Mouse (Mus musculus) G1E-ER4 (cell line): ENCODE results near the gene Ahnak. TPM values are rescaled to one million over a fixed set of nuclear protein-coding genes. Genes with fewer than 3 reads are reported as not detected.

Source experiments
- GATA1 ChIP-seq: IDR thresholded peaks from one replicate; pipeline ENCODE4 v1.8.0; 2012; ENCODE audit warnings: low read length, inconsistent platforms
- polyA plus RNA-seq: library from polyadenylated mRNA; stranded (reverse); fragments of >175 nt; gene quantifications from 2 replicates; pipeline ENCODE4 v1.2.3, GENCODE M21; 2012

Gene Ahnak
- polyA plus RNA-seq, 1 experiment: 1.3 TPM

DNA sequence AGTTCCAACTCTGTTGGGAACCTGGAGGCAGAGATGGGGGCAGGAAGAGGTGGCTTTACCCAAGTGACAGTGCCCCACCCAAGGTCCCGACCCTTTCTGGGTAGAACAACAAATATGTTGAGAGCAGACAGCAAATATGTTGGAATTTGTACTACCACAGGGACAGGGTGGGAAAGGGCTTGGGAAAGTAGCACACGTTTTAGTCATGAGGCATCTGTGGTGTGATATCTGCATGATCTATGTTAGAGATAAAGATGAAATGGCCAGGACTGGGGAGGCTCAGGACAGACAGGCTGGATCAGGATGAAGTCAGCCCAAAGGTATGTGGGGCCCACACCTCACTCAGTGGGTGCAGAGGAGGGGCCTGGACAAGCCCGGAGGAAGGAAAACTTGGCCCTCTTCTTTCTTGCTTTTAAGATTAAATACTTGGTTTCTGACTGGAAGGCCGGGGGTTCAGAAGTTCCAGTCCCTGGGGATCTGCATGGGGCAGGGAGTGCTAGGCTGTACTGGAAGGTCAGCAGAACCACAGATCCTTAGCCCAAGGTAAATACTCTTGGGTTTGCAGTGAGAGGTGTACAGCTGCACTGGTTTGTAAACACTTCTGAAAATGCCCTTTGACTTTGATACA, 117.8 kb downstream of the Ahnak start:
- no peak for TF ChIP-seq GATA1

DNA sequence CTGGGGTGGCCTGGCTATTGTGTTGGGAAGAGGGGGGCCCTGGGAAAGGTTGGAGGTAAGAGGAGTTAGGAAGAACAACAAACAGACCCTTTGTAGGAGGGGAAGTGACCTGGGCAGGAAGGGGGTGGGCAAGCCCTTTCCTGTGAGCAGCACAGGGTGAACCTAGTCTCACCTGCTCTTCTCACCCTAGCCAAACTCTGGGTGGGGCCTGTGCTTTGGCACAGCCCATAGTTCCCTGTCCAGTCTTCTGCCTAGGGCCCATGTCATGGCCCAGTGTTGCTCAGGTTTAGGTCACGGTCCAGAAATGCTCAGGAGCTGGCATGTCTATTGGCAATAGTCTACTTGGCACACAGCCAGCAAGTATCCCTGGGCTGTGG, 118.3 kb downstream of the Ahnak start:
- no peak for TF ChIP-seq GATA1

DNA sequence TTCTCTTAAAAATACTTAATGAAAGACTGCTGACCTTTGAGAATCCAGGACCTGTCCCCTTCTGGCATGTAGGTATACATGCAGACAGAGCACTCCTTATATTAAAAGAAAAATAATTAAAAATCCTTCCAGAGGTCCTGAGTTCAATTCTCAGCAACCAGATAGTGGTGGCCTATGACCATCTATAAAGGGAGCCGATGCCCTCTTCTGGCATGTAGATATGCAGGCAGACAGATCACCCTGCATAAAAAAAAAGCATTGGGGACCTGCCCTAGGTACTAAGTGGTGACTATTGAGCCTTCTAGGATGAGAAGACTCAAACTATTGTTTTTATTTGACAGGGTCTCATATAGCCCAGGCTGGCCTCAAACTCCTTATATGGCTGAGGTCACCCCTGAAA, 119.5 kb downstream of the Ahnak start:
- TF ChIP-seq GATA1: no peak

DNA sequence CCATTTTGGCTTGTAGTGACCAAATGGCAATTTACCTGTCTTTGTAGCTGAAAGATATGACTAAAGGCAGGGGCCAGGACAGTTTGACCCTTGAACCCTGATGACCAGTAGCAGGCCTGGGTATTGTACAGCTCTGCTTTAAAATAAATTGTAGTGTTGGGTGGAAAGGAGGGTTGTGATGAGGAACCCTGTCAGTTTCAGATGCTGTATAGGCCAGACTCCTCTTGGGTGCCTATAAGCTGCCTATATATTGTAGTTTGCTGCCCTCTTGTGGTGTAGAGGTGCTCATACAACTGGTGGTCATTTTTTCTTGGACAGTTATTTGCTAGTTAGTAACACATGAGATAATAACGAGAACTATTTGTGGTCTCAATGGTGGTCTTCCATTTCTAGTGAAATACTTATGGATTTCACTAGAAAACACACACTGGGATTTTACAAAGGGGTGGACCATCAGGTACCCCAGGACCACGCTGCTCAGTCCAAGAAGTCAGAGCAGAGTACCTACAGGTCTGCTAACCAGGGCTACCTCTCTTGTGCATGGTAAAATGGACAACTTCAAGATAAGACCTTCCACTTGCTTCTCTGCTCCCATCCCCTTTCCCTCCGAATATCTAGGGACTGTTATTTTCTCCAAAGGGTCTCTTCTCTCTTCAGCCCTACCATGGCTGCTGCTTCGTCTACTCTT, 121.2 kb downstream of the Ahnak start:
- TF ChIP-seq GATA1: no peak

DNA sequence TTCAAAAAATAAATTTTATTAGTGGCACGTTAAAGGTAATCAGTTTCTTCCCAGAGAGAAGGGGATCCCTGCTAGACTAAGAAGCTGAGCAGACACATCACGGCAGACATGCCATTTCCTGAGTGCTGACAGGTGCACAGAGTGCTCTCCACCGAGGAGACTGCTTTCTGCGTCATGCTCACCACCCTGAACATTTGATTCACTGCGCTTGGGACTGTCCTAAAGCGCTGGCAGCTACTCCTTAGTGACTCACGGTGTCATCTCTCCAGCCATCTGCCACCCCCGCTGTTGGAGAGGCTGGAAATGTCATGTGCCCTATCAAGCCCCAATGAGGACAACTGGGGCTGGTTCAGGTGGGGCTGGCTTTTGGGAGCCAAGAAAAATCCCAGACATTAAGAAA, 123.0 kb downstream of the Ahnak start:
- no peak for TF ChIP-seq GATA1

DNA sequence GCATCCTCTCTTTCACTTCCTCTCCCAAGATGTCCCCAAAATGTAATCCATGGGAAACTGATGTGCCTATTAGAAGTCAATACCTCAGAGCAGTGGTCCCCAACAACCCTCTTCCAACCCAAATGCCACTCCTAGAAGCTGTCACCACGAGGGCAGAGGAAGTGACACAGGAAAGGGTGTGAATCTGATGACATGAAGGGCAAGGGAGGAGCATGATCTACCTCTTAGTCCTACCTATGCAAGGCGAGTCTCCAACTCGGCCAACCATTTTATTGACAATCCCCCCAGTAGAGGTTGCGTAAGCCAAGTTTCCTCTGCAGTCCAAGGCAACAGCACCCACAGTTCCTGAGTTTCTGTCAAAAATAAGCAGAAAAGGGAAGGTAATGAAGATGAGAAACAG, 127.2 kb downstream of the Ahnak start:
- no peak for TF ChIP-seq GATA1

DNA sequence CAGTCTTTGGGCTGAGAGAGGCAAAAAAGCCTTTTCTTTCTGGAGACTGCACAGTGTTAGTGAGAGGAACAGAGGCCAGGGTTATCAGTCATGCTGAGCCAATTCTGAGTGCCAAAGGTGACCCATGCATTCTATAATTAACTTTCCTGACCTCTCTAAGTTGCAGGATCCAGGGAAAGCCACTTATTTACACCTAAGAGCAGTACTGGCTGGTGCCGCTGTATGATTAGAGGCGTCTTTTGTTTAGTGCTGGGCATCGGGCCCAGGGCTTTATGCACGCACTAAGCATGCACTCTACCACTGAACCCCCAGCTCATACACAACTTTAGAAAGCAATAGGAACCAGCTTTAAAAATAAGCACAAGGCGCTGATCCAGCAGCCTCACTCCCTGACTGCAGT, 128.2 kb downstream of the Ahnak start:
- no peak for TF ChIP-seq GATA1

DNA sequence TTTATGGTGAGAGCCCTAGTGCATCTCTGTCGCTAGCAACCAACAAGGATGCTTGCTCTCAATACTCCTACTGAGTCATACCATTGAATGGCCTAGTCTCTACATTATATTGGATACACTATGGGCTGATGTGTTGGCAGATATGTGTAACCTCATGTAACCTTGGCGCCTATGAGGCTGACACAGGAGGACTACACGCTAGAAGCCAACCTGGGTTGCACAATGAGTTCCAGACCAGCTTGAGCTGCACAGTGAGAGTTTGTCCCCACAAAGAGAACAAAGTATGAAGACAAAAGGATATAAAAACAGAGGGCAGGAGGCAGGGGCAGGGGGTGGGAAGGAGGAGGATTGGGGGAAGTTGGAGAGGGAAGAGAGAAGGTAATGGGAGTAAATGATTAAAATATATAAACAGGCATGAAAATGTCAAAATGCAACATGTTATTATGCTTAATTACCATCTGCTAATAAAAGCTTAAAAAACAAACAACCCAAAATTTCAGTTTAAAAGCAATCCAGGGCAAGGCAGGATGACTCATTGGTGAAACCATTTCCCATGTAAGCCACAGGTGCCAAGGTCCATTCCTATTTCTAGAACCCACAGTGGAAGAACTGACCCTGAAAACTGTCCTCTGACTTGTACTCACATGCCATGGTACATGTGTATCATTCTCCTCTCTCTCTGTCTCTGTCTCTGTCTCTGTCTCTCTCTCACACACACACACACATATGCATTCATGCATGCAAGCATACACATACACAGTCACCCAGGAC, 130.8 kb downstream of the Ahnak start:
- TF ChIP-seq GATA1: no peak

DNA sequence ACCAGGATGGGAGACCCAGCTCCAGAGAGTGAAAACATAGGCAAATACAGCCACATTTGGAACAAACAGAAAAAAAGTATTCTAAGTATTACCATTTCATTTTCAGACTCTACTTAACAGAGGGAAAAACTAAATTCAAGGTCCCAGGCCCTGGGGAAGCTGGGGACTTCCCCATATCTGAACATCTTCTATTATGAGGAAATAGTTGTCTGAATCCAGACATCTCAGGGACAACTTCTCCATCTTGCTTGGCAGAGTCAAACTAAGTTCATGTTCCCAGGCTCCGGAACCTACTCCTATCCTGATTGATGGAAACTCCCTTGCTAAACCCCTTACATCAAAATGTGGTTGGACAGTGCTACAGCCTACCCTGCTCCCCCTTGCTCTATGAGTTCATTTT, 133.3 kb downstream of the Ahnak start:
- no peak for TF ChIP-seq GATA1

Other genes starting within 250 kb of the Ahnak start
- 1.8 and 2.1 TPM in 2 replicates for gene 1700092M07Rik, start 248.6 kb upstream of the Ahnak start, polyA plus RNA-seq
- gene Stx5a, start 247.9 kb upstream of the Ahnak start, polyA plus RNA-seq: 13.4 and 17.1 TPM in 2 replicates
- 23.2 and 29.3 TPM in 2 replicates for gene Nxf1, start 232.2 kb upstream of the Ahnak start, polyA plus RNA-seq
- gene Tmem223, start 218.3 kb upstream of the Ahnak start, polyA plus RNA-seq: 3.6 and 4.5 TPM in 2 replicates
- 50.4 and 51.8 TPM in 2 replicates for gene Tmem179b, start 214.8 kb upstream of the Ahnak start, polyA plus RNA-seq
- gene Taf6l, start 202.9 kb upstream of the Ahnak start, polyA plus RNA-seq: 42.9 and 51.9 TPM in 2 replicates
- gene Polr2g, start 190.7 kb upstream of the Ahnak start, polyA plus RNA-seq: 8.1 and 8.9 TPM in 2 replicates
- gene Zbtb3, start 186.7 kb upstream of the Ahnak start, polyA plus RNA-seq: 1.4 and 1.9 TPM in 2 replicates
- gene Ttc9c, start 170.0 kb upstream of the Ahnak start, polyA plus RNA-seq: 2.1 and 3.1 TPM in 2 replicates
- gene Hnrnpul2, start 169.3 kb upstream of the Ahnak start, polyA plus RNA-seq: 100 and 147 TPM in 2 replicates
- 110 and 157 TPM in 2 replicates for gene AC129217.1, start 159.5 kb upstream of the Ahnak start, polyA plus RNA-seq
- gene Bscl2, start 151.8 kb upstream of the Ahnak start, polyA plus RNA-seq: 9.4 and 10.6 TPM in 2 replicates
- not detected in 2 replicates for gene Gng3, start 150.1 kb upstream of the Ahnak start, polyA plus RNA-seq
- gene Lrrn4cl, start 138.5 kb upstream of the Ahnak start, polyA plus RNA-seq: not detected in 2 replicates
- 262 and 324 TPM in 2 replicates for gene Ubxn1, start 117.8 kb upstream of the Ahnak start, polyA plus RNA-seq
- 63.4 and 71.1 TPM in 2 replicates for gene Uqcc3, start 108.4 kb upstream of the Ahnak start, polyA plus RNA-seq
- gene Lbhd1, start 105.6 kb upstream of the Ahnak start, polyA plus RNA-seq: 0.46 and 0.48 TPM in 2 replicates
- not detected in 2 replicates for gene Gm49403, start 105.4 kb upstream of the Ahnak start, polyA plus RNA-seq
- 63.6 and 93.2 TPM in 2 replicates for gene 1810009A15Rik, start 100.4 kb upstream of the Ahnak start, polyA plus RNA-seq
- gene Gm49416, start 100.4 kb upstream of the Ahnak start, polyA plus RNA-seq: 12.7 and 33.2 TPM in 2 replicates
- 50.3 and 53.9 TPM in 2 replicates for gene Ints5, start 96.3 kb upstream of the Ahnak start, polyA plus RNA-seq
- 45.9 and 48.4 TPM in 2 replicates for gene Ganab, start 91.2 kb upstream of the Ahnak start, polyA plus RNA-seq
- gene B3gat3, start 68.9 kb upstream of the Ahnak start, polyA plus RNA-seq: 110 and 120 TPM in 2 replicates
- gene Rom1, start 59.9 kb upstream of the Ahnak start, polyA plus RNA-seq: 29.4 and 38.6 TPM in 2 replicates
- gene Eml3, start 59.7 kb upstream of the Ahnak start, polyA plus RNA-seq: 100 and 115 TPM in 2 replicates
- 75.9 and 85.0 TPM in 2 replicates for gene Mta2, start 47.4 kb upstream of the Ahnak start, polyA plus RNA-seq
- gene Tut1, start 35.4 kb upstream of the Ahnak start, polyA plus RNA-seq: 53.5 and 54.6 TPM in 2 replicates
- gene Eef1g, start 22.2 kb upstream of the Ahnak start, polyA plus RNA-seq: 60.0 and 221 TPM in 2 replicates
- gene Scgb1a1, start 98.7 kb downstream of the Ahnak start, polyA plus RNA-seq: not detected in 2 replicates
- gene Asrgl1, start 146.4 kb downstream of the Ahnak start, polyA plus RNA-seq: 63.9 and 66.8 TPM in 2 replicates